ENCODE assay signal across 8 mouse cellular contexts in the genomic region with DNA sequence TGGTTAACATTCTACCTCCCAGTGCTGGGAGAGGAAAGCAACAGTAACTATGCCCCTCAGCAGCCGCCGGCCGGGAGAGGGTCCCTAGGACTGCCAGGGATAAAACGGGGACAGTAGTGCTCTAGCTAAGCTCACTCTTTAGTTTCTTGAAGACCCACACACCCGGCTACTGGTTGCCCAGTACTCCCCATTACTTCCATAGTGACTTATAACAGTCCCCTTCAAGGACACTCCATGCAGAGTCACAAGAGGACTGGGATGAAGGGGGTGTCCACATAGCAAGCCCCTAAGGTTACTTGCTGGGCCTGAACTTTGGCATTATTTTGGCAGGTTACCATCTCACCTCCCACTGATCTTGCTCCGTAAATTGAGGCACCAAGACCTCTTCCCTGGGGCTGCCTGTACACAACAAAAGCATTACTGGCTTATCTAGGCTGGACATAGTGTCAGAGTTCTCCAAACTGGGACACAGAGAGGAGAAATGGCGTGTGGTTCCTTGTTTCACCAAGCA. TPM values are rescaled to one million over a fixed set of nuclear protein-coding genes. Genes with fewer than 3 reads are reported as not detected.
A peak's percentile ranks its signal among the peaks of the same experiment; 100 is the strongest.
DNase-seq lines count a peak whose midpoint lies in the region; ATAC-seq and TF ChIP-seq lines count a peak whose summit lies in the region.

No protein-coding gene starts in this region.

- TF ChIP-seq EP300 in heart, adult 2 months (IDR thresholded peaks at IDR 0.05; ENCODE audit: insufficient read depth, low read depth, low read length), result no peak
- no peak for TF ChIP-seq EP300 in liver, embryonic 14.5 days (IDR thresholded peaks at IDR 0.05; ENCODE audit: low read depth)

- H3K9me3 ChIP-seq in forebrain, embryonic 13.5 days (replicated peaks), result no peaks in the 10 kb centered on the region
- no peaks in the 10 kb centered on the region for H3K9me3 ChIP-seq in liver, embryonic 14.5 days (ENCODE audit: control insufficient read depth, low read length)

- no peaks in the 10 kb centered on the region for H3K27me3 ChIP-seq in heart, adult 2 months (ENCODE audit: control insufficient read depth, insufficient read depth, low read length)
- no peaks in the 10 kb centered on the region for H3K27me3 ChIP-seq in C2C12 (ENCODE audit: control insufficient read depth, insufficient read depth, insufficient read length)
- H3K27me3 ChIP-seq in forebrain, embryonic 13.5 days, result no peaks in the 10 kb centered on the region
- H3K27me3 ChIP-seq in liver, embryonic 14.5 days (ENCODE audit: control insufficient read depth, insufficient read depth, low read length), result no peaks in the 10 kb centered on the region

- H3K36me3 ChIP-seq in heart, adult 2 months (ENCODE audit: control insufficient read depth, insufficient read depth, low read length), result no peaks in the 10 kb centered on the region
- peaks cover 25% of the 10 kb centered on the region for H3K36me3 ChIP-seq in C2C12 (ENCODE audit: control insufficient read depth, insufficient read depth)
- H3K36me3 ChIP-seq in forebrain, embryonic 13.5 days (ENCODE audit: poor library complexity, severe bottlenecking), result peaks cover 15% of the 10 kb centered on the region
- H3K36me3 ChIP-seq in liver, embryonic 14.5 days (replicated peaks; ENCODE audit: control insufficient read depth, insufficient read depth, low read depth), result peaks cover 6% of the 10 kb centered on the region; the same call in 1 of the 2 replicates

- no peak for TF ChIP-seq CTCF in heart, adult 2 months (IDR thresholded peaks at IDR 0.05)
- TF ChIP-seq CTCF in C2C12 (IDR thresholded peaks at IDR 0.05; ENCODE audit: control insufficient read depth, insufficient read depth, insufficient read length), result no peak
- TF ChIP-seq CTCF in liver, embryonic 14.5 days (IDR thresholded peaks at IDR 0.05; ENCODE audit: low read depth), result no peak

- H3K79me3 ChIP-seq in C2C12 (ENCODE audit: low read depth), result peaks cover 8% of the 10 kb centered on the region

- no peaks in the 10 kb centered on the region for H3K79me2 ChIP-seq in heart, adult 2 months (replicated peaks; ENCODE audit: control insufficient read depth, insufficient read depth, low read length)
- H3K79me2 ChIP-seq in C2C12 (ENCODE audit: control insufficient read depth, insufficient read depth), result peaks cover 23% of the 10 kb centered on the region

- intact Hi-C loops in heart, adult 2 months (cut with DNase I), result no loop called here
- intact Hi-C loops in heart, postnatal 25 days (cut with DNase I), result loop anchor here (2.0 kb wide), 1 partner anchor 16 kb away; a partner anchor contains a TSS

- DNase-seq in heart, adult 2 months, result no peak
- DNase-seq in heart, postnatal 25 days (ENCODE audit: low spot score), result no peak
- DNase-seq in liver, embryonic 14.5 days (ENCODE audit: low read depth in 3 of 3, low spot score in 3 of 3), result no peak
- no peak for DNase-seq in frontal cortex, postnatal 36 days (ENCODE audit: low spot score in 2 of 2)
- no peak for DNase-seq in right cerebral cortex, postnatal 10 days (ENCODE audit: low spot score in 2 of 2)
- DNase-seq in cerebellum, postnatal 14 days, result no peak

- no peak for ATAC-seq in forebrain, embryonic 13.5 days
- no peak for ATAC-seq in liver, embryonic 14.5 days (ENCODE audit: insufficient read depth)

- H3K4me3 ChIP-seq in heart, adult 2 months, result peak overlapping the region; percentile 82
- H3K4me3 ChIP-seq in C2C12 (ENCODE audit: insufficient read depth, poor library complexity, severe bottlenecking), result peak overlapping the region; percentile 63
- H3K4me3 ChIP-seq in forebrain, embryonic 13.5 days, result peak overlapping the region; percentile 60
- H3K4me3 ChIP-seq in liver, embryonic 14.5 days (ENCODE audit: insufficient read depth in 1 of 2, low read depth in 2 of 2, low read length in 2 of 2), result peak overlapping the region; percentile 79 to 90

- H3K4me2 ChIP-seq in forebrain, embryonic 13.5 days, result peak overlapping the region; percentile 92
- H3K4me2 ChIP-seq in liver, embryonic 14.5 days (ENCODE audit: low read depth), result peak overlapping the region; percentile 86

- peaks cover 5% of the 10 kb centered on the region for H3K4me1 ChIP-seq in heart, adult 2 months (ENCODE audit: control insufficient read depth, insufficient read depth, low read length)
- peaks cover 19% of the 10 kb centered on the region for H3K4me1 ChIP-seq in forebrain, embryonic 13.5 days
- H3K4me1 ChIP-seq in liver, embryonic 14.5 days (replicated peaks; ENCODE audit: control insufficient read depth in 2 of 2, insufficient read depth in 2 of 2, low read length in 1 of 2), result peaks cover 5 to 25% of the 10 kb centered on the region in 2 experiments

- H3K9ac ChIP-seq in heart, adult 2 months (ENCODE audit: low read depth, low read length), result peak overlapping the region; percentile 82
- H3K9ac ChIP-seq in forebrain, embryonic 13.5 days, result peak overlapping the region; percentile 79
- peak overlapping the region; percentile 88 for H3K9ac ChIP-seq in liver, embryonic 14.5 days (replicated peaks)

- peak overlapping the region; percentile 97 for H3K27ac ChIP-seq in heart, adult 2 months
- H3K27ac ChIP-seq in forebrain, embryonic 13.5 days, result peak overlapping the region; percentile 92; the same call in 1 of the 2 replicates
- H3K27ac ChIP-seq in liver, embryonic 14.5 days, result peak overlapping the region; percentile 79

- H3ac ChIP-seq in C2C12 (ENCODE audit: control insufficient read depth, insufficient read length, low read depth), result peak overlapping the region; percentile 84

- WGBS in heart, adult 2 months, result 56% methylated on average over 7 of the region's 7 CpGs
- WGBS in forebrain, embryonic 13.5 days, result 46% methylated on average over 7 of the region's 7 CpGs
- 24% methylated on average over 7 of the region's 7 CpGs for WGBS in liver, embryonic 14.5 days (ENCODE audit: insufficient replicate concordance)

- no peak for TF ChIP-seq POLR2A in heart, adult 2 months (IDR thresholded peaks at IDR 0.05; ENCODE audit: insufficient read depth, low read depth, low read length)

TF ChIP-seq in C2C12, 6 proteins besides CTCF, POLR2A, EP300 and RAD21:
- TF ChIP-seq USF1 (IDR thresholded peaks at IDR 0.05; ENCODE audit: low read depth) (no peak), MAX (IDR thresholded peaks at IDR 0.05) (no peak), MYOD1 (IDR thresholded peaks at IDR 0.05; ENCODE audit: control insufficient read depth, insufficient read length, low read depth) (no peak), CEBPB (IDR thresholded peaks at IDR 0.05; ENCODE audit: low read depth) (no peak), FOSL1 (IDR thresholded peaks at IDR 0.05; ENCODE audit: insufficient read depth, low read length, poor library complexity, severe bottlenecking) (no peak), MYOG (IDR thresholded peaks at IDR 0.05; ENCODE audit: control insufficient read depth, extremely low read depth, insufficient read length) (no peak)

RNA-seq across cellular contexts. Expression of a gene that starts 16.1 kb away (rescaled TPM):
- 10 to 100 TPM; 31.6 to 31.8 TPM for total RNA-seq in heart, adult 2 months (2021)
- polyA plus RNA-seq in heart, adult 2 months (2012; rRNA removed), result 19.0 and 20.5 TPM in 2 replicates
- total RNA-seq in heart, postnatal 25 days (2021), result 10 to 100 TPM; 25.5 to 28.9 TPM
- polyA plus RNA-seq in C2C12 (2012; fragmentation: generic; extraction: Trizol), result 20.8 TPM
- polyA plus RNA-seq in forebrain, embryonic 13.5 days (2015; fragmentation: Nextera tagmentation; extraction: Ambion mirVana), result 9.4 and 10.6 TPM in 2 replicates
- 1.4 TPM in 2 replicates for polyA plus RNA-seq in liver, embryonic 14.5 days (2012; rRNA removed)
- 2.4 and 3.1 TPM in 2 replicates for polyA plus RNA-seq in liver, embryonic 14.5 days (2014; fragmentation: Nextera tagmentation; extraction: Ambion mirVana)
